Mouse (Mus musculus) kidney, embryonic 15.5 days (tissue): ENCODE results near the gene Reep3. TPM values are rescaled to one million over a fixed set of nuclear protein-coding genes. Genes with fewer than 3 reads are reported as not detected.

Experiments
- ATAC-seq: fragments of 200-750 bp; cut with Nextera tagmentation; replicated peaks from 2 replicates; pipeline ENCODE4 v1.8.0; 2017; ENCODE audit warnings: moderate TSS enrichment; ENCODE audit not compliant: low FRiP score
- H3K27ac ChIP-seq: fragments of 300-500 bp; sonication (generic); 2 replicates; pipeline ENCODE4 v1.5.1; 2015; ENCODE audit warnings: mild to moderate bottlenecking, inconsistent platforms
- H3K27me3 ChIP-seq: fragments of 300-500 bp; sonication (generic); 2 replicates; pipeline ENCODE4 v1.6.1; 2015; ENCODE audit warnings: inconsistent platforms
- H3K36me3 ChIP-seq: fragments of 300-500 bp; sonication (generic); 2 replicates; pipeline ENCODE4 v1.6.1; 2015; ENCODE audit warnings: inconsistent platforms
- H3K4me1 ChIP-seq: fragments of 300-500 bp; sonication (generic); 2 replicates; pipeline ENCODE4 v1.6.1; 2015; ENCODE audit warnings: inconsistent platforms
- H3K4me2 ChIP-seq: fragments of 300-500 bp; sonication (generic); 2 replicates; pipeline ENCODE4 v1.6.1; 2015; ENCODE audit warnings: moderate library complexity, mild to moderate bottlenecking, inconsistent platforms
- H3K4me3 ChIP-seq: fragments of 300-500 bp; sonication (generic); replicated peaks from 2 replicates; pipeline ENCODE4 v1.5.1; 2015; ENCODE audit warnings: mild to moderate bottlenecking, inconsistent platforms
- H3K9ac ChIP-seq: fragments of 300-500 bp; sonication (generic); 2 replicates; pipeline ENCODE4 v1.6.1; 2015; ENCODE audit warnings: mild to moderate bottlenecking, inconsistent platforms
- H3K9me3 ChIP-seq: fragments of 300-500 bp; sonication (generic); replicated peaks from 2 replicates; pipeline ENCODE4 v1.6.1; 2016; ENCODE audit warnings: inconsistent platforms
- WGBS: fragments of 180-500 bp; shearing (Covaris S2); methylation state at CpG from one replicate; pipeline ENCODE4 v1.1.7; 2015; ENCODE audit warnings: mixed read lengths; 5-methylcytosine and 5-hydroxymethylcytosine counted together
- polyA plus RNA-seq: library from polyadenylated mRNA; unstranded; fragments of >200 nt; fragmentation: Nextera tagmentation; extraction: Ambion mirVana; gene quantifications from 2 replicates; pipeline ENCODE4 v1.2.1, GENCODE M21; 2015

Gene Reep3
- polyA plus RNA-seq, 1 experiment from 2014 or later, result 47.0 TPM

DNA sequence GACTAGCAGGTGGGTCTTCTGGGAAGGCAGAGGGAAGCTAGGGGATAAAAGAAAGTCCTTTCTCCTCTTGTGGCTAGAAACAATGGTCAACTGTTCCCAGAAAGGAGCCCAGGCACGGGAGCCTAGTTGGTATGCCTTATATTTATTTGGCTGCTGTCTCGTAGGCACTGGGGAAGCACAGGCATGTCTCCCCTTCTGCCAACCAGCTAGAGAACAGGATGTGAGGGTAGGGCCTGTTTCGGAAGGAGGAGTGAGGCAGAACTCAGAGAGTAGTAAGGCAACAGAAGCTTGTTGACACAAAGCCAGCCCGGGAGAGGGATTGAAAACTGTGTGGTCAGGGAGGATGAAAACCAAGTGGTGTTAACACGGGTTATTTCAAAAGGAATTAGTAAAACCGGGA lies 101.6 kb downstream of the Reep3 start:
- Histone ChIP-seq H3K4me2 (no peak overlapping the region), H3K27me3 (no peaks in the 10 kb centered on the region), H3K9ac (no peak overlapping the region), H3K27ac (peak overlapping the region; percentile 32; the same call in 1 of the 2 replicates), H3K4me1 (peaks cover 12% of the 10 kb centered on the region), H3K9me3 (no peaks in the 10 kb centered on the region), H3K36me3 (no peaks in the 10 kb centered on the region), H3K4me3 (no peak overlapping the region)
- no peak for ATAC-seq
- 47% methylated on average over 6 of the region's 6 CpGs for WGBS

GRCm38 (mm10) chr10:66994469-66994868 lies 102.3 kb downstream of the Reep3 start:
- 57% methylated on average over 5 of the region's 5 CpGs for WGBS
- H3K27ac ChIP-seq, result 0 out of 2 replicates have a peak overlapping the region, but pooled peaks have one; percentile 32

DNA sequence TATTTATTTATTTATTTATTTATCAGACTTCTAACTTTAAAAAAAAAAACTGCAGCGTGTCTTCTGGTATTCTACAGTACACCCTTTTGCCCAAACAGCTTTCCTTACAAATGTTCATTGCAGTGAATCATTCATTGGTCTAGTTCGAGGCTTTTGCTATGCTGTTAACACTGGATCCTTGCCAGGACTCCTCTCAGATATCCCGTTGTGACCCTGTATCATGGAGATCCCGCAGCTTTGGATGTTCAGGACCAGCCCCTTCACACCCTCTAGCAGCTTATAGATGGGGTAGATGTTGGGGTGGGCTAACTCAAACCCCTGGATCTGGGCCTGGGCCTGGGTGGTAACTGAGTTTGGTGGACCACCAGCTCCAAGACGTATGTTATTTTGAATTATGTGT lies 104.2 kb downstream of the Reep3 start:
- Histone ChIP-seq H3K27ac (no peak overlapping the region), H3K4me3 (no peak overlapping the region), H3K9ac (no peak overlapping the region), H3K9me3 (peaks cover 14% of the 10 kb centered on the region), H3K4me1 (peaks cover 12% of the 10 kb centered on the region), H3K36me3 (no peaks in the 10 kb centered on the region), H3K4me2 (no peak overlapping the region), H3K27me3 (no peaks in the 10 kb centered on the region)
- WGBS, result 54% methylated on average over 5 of the region's 5 CpGs
- no peak for ATAC-seq

More at GRCm38 (mm10) chr10:66994469-66994868, 102.3 kb downstream of the Reep3 start:
- Histone ChIP-seq H3K27me3 (no peaks in the 10 kb centered on the region), H3K9ac (no peak overlapping the region), H3K4me3 (no peak overlapping the region), H3K4me2 (no peak overlapping the region), H3K9me3 (peaks cover 7% of the 10 kb centered on the region), H3K4me1 (peaks cover 12% of the 10 kb centered on the region), H3K36me3 (no peaks in the 10 kb centered on the region)
- ATAC-seq, result no peak

GRCm38 (mm10) chr10:66990506-66990905 lies 106.2 kb downstream of the Reep3 start:
- ATAC-seq, result no peak
- Histone ChIP-seq H3K4me2 (no peak overlapping the region), H3K27ac (no peak overlapping the region), H3K27me3 (no peaks in the 10 kb centered on the region), H3K9ac (no peak overlapping the region), H3K4me3 (no peak overlapping the region), H3K36me3 (no peaks in the 10 kb centered on the region), H3K4me1 (peaks cover 12% of the 10 kb centered on the region), H3K9me3 (peaks cover 14% of the 10 kb centered on the region)
- WGBS, result 95% methylated on average over 3 of the region's 3 CpGs

DNA sequence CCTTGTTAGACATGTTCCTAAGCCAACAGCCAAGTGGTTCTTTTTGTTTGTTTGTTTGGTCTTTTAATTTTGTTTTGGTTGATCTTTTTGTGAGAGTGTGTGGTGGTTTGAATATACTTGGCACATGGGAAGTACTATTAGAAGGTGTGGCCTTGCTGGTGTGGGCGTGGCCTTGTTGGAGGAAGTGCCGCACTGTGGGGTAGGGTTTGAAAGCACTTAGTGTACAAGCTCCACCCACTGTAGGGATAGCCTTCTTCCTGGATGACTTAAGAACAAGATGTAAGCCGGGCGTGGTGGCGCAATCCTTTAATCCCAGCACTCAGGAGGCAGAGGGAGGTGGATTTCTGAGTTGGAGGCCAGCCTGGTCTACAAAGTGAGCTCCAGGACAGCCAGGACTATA lies 113.7 kb downstream of the Reep3 start:
- no peaks in the 10 kb centered on the region for H3K9me3 ChIP-seq
- H3K4me1 ChIP-seq, result peaks cover under 1% of the 10 kb centered on the region
- H3K9ac ChIP-seq, result no peak overlapping the region
- H3K4me2 ChIP-seq, result no peak overlapping the region
- ATAC-seq, result no peak
- no peaks in the 10 kb centered on the region for H3K27me3 ChIP-seq
- no peak overlapping the region for H3K4me3 ChIP-seq
- H3K27ac ChIP-seq, result no peak overlapping the region
- WGBS, result 93% methylated on average over 5 of the region's 5 CpGs
- no peaks in the 10 kb centered on the region for H3K36me3 ChIP-seq

GRCm38 (mm10) chr10:66978215-66978614 lies 118.5 kb downstream of the Reep3 start:
- Histone ChIP-seq H3K4me2 (no peak overlapping the region), H3K9me3 (no peaks in the 10 kb centered on the region), H3K27me3 (no peaks in the 10 kb centered on the region), H3K27ac (no peak overlapping the region), H3K4me1 (peaks cover 6% of the 10 kb centered on the region), H3K36me3 (no peaks in the 10 kb centered on the region), H3K9ac (no peak overlapping the region), H3K4me3 (no peak overlapping the region)
- ATAC-seq, result peak; percentile 60; the same call in 1 of the 2 replicates
- WGBS, result 42% methylated on average over 2 of the region's 2 CpGs

- Histone ChIP-seq H3K4me2 (no peak overlapping the region), H3K36me3 (no peaks in the 10 kb centered on the region), H3K27me3 (no peaks in the 10 kb centered on the region), H3K4me3 (no peak overlapping the region), H3K27ac (no peak overlapping the region), H3K4me1 (peaks cover 6% of the 10 kb centered on the region), H3K9me3 (no peaks in the 10 kb centered on the region), H3K9ac (no peak overlapping the region)
- WGBS, result 96% methylated on average over 3 of the region's 3 CpGs
- ATAC-seq, result no peak
Observed at GRCm38 (mm10) chr10:66977093-66977492, 119.7 kb downstream of the Reep3 start.

- no peak for ATAC-seq
- no peak overlapping the region for H3K9ac ChIP-seq
- H3K36me3 ChIP-seq, result no peaks in the 10 kb centered on the region
- no peaks in the 10 kb centered on the region for H3K9me3 ChIP-seq
- peaks cover 6% of the 10 kb centered on the region for H3K4me1 ChIP-seq
- H3K27ac ChIP-seq, result no peak overlapping the region
- WGBS, result 79% methylated on average over 1 of the region's 1 CpGs
- H3K4me2 ChIP-seq, result no peak overlapping the region
- no peaks in the 10 kb centered on the region for H3K27me3 ChIP-seq
- no peak overlapping the region for H3K4me3 ChIP-seq
Observed at GRCm38 (mm10) chr10:66975451-66975850, 121.3 kb downstream of the Reep3 start.

DNA sequence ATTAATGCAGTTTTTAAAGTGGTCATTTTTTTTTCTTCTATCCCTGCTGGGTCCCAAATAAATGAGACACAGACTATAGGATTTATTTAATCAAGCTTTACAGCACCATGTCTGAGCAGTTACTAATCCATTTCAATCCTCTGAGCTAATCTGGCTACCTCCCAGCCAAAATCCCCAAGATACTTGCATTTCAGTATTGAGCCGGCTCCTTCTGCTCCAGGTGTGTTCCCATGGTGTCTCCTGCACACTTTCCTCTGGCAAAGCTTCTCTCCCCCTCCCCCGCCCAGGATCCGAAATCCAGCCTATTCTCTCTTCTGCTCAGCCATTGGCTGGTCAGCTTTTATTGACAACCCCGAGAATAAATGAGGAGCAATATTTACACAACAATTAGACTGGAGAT lies 122.3 kb downstream of the Reep3 start:
- 80% methylated on average over 4 of the region's 4 CpGs for WGBS
- ATAC-seq, result no peak

GRCm38 (mm10) chr10:66973866-66974265 lies 122.9 kb downstream of the Reep3 start:
- no peak for ATAC-seq
- no peaks in the 10 kb centered on the region for H3K27me3 ChIP-seq
- no peaks in the 10 kb centered on the region for H3K36me3 ChIP-seq
- no peak overlapping the region for H3K27ac ChIP-seq
- H3K9ac ChIP-seq, result no peak overlapping the region
- H3K9me3 ChIP-seq, result no peaks in the 10 kb centered on the region
- H3K4me2 ChIP-seq, result no peak overlapping the region
- peaks cover 11% of the 10 kb centered on the region for H3K4me1 ChIP-seq
- WGBS, result 70% methylated on average over 6 of the region's 6 CpGs
- no peak overlapping the region for H3K4me3 ChIP-seq

More for the DNA sequence above, 122.3 kb downstream of the Reep3 start:
- no peak overlapping the region for H3K4me3 ChIP-seq
- no peak overlapping the region for H3K9ac ChIP-seq
- peaks cover 10% of the 10 kb centered on the region for H3K4me1 ChIP-seq
- no peaks in the 10 kb centered on the region for H3K36me3 ChIP-seq
- no peak overlapping the region for H3K27ac ChIP-seq
- no peaks in the 10 kb centered on the region for H3K27me3 ChIP-seq
- no peak overlapping the region for H3K4me2 ChIP-seq
- H3K9me3 ChIP-seq, result no peaks in the 10 kb centered on the region

DNA sequence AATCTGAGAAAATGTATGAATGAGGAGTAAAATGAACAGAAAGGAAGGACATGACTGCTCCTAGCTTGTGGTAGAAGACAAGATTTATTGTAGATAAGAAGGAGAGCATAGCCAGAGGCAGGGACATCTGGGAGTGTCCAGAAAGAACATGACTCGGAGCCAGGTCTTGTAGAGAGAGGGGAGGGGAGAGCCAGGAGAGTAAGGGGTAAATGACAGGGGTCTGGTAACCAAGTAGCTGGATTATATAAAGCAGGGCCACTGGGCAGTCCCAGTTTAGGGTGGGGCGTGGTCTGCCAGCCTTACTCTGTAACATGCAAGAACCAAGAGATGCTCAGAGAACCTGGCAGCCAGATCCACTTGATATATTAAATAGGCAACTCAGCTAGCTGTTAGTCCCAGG lies 123.5 kb downstream of the Reep3 start:
- H3K36me3 ChIP-seq, result no peaks in the 10 kb centered on the region
- no peak for ATAC-seq
- H3K9me3 ChIP-seq, result no peaks in the 10 kb centered on the region
- no peak overlapping the region for H3K4me2 ChIP-seq
- H3K27me3 ChIP-seq, result no peaks in the 10 kb centered on the region
- WGBS, result 50% methylated on average over 2 of the region's 2 CpGs
- H3K27ac ChIP-seq, result no peak overlapping the region
- no peak overlapping the region for H3K4me3 ChIP-seq
- H3K4me1 ChIP-seq, result peaks cover 16% of the 10 kb centered on the region
- no peak overlapping the region for H3K9ac ChIP-seq

DNA sequence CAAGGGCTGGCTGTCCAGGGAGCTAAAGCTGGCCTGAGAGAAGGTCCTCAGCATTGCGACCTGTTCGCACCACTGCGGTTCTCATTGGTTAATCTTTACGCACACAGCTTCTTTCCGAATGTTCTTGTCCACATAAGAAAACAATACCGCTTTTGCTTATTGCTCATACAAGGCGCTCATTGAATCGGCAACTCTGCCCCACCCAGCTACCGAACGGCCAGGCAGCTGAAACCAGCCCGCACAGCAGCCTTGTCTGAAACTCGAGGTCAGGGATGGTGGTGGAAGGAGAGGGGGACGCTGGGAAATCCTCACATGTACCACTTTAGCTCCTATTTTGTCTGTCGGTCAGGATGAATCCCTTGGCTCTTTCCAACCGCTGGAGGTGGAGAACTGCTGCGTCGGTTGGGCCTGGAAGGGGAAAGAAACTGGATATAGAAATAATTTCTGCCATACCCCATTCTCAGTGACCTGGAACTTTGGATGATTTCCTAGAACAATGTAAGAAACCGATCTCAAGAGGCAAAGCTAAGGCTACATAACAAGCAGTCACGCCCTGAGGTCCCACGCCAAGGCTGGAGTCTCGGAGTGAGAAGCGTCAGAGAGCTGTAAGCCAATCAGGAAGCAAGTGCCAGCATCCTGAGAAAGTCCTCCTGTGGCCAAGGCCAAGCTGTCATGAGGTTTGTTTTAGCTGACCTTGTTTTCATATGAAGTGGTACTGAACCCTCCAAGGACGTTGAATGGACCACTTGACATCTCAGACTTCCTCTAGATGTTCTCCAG lies 126.2 kb downstream of the Reep3 start:
- Histone ChIP-seq H3K4me2 (no peak overlapping the region), H3K9me3 (no peaks in the 10 kb centered on the region), H3K4me3 (no peak overlapping the region), H3K9ac (no peak overlapping the region), H3K27me3 (no peaks in the 10 kb centered on the region), H3K4me1 (peaks cover 16% of the 10 kb centered on the region), H3K27ac (no peak overlapping the region), H3K36me3 (no peaks in the 10 kb centered on the region)
- no peak for ATAC-seq
- WGBS, result 91% methylated on average over 23 of the region's 23 CpGs

- H3K4me2 ChIP-seq, result no peak overlapping the region
- H3K36me3 ChIP-seq, result no peaks in the 10 kb centered on the region
- H3K9ac ChIP-seq, result no peak overlapping the region
- no peak for ATAC-seq
- H3K27ac ChIP-seq, result no peak overlapping the region
- no peaks in the 10 kb centered on the region for H3K9me3 ChIP-seq
- WGBS, result 33% methylated on average over 2 of the region's 2 CpGs
- H3K4me1 ChIP-seq, result peaks cover 16% of the 10 kb centered on the region
- no peak overlapping the region for H3K4me3 ChIP-seq
- H3K27me3 ChIP-seq, result no peaks in the 10 kb centered on the region
Observed at GRCm38 (mm10) chr10:66969581-66969980, 127.2 kb downstream of the Reep3 start.
